Mouse (Mus musculus) MEL (cell line): ENCODE results near the gene Dkc1. TPM values are rescaled to one million over a fixed set of nuclear protein-coding genes. Genes with fewer than 3 reads are reported as not detected.
A peak's percentile ranks its signal among the peaks of the same experiment; 100 is the strongest.

Experiments
- DNase-seq: peaks from one replicate; pipeline ENCODE4 v3.0.0; 2011; ENCODE audit warnings: low read depth, low spot score
- H3K27ac ChIP-seq: 2 replicates; pipeline ENCODE4 v1.5.1; 2012; ENCODE audit warnings: low read depth, mild to moderate bottlenecking, control low read depth, low read length, moderate library complexity; ENCODE audit not compliant: control insufficient read depth
- H3K27me3 ChIP-seq, 2 experiments: fragments of 150-350 bp in 1 of 2; sonication (generic) in 1 of 2; 2 replicates each; pipeline ENCODE4 v1.6.1; 2012; ENCODE audit warnings: low read length in 2 of 2, mild to moderate bottlenecking in 2 of 2, improper control_type of control experiment in 1 of 2, moderate library complexity in 1 of 2; ENCODE audit not compliant: insufficient read depth in 2 of 2, control insufficient read depth in 1 of 2
- H3K36me3 ChIP-seq, 2 experiments: 2 replicates each; pipeline ENCODE4 v1.6.1; 2012 to 2014; ENCODE audit warnings: low read length in 2 of 2, improper control_type of control experiment in 1 of 2, inconsistent platforms in 1 of 2, mild to moderate bottlenecking in 1 of 2; ENCODE audit not compliant: insufficient read depth in 2 of 2, control insufficient read depth in 1 of 2
- H3K4me1 ChIP-seq, 2 experiments: fragments of 150-350 bp in 1 of 2; sonication (generic) in 1 of 2; 2 replicates each; pipeline ENCODE4 v1.6.1; 2012; ENCODE audit warnings: low read length in 2 of 2, improper control_type of control experiment in 1 of 2, mild to moderate bottlenecking in 1 of 2; ENCODE audit not compliant: insufficient read depth in 2 of 2, control insufficient read depth in 1 of 2
- H3K4me3 ChIP-seq, 2 experiments: fragments of 150-350 bp in 1 of 2; sonication (generic) in 1 of 2; 2 replicates each; pipeline ENCODE4 v1.5.1; 2012; ENCODE audit warnings: low read depth in 2 of 2, low read length in 2 of 2, mild to moderate bottlenecking in 2 of 2, moderate library complexity in 2 of 2, control low read depth in 1 of 2, improper control_type of control experiment in 1 of 2; ENCODE audit not compliant: control insufficient read depth in 1 of 2, insufficient read depth in 1 of 2
- H3K79me2 ChIP-seq: 2 replicates; pipeline ENCODE4 v1.6.1; 2012; ENCODE audit warnings: mild to moderate bottlenecking, low read length, moderate library complexity; ENCODE audit not compliant: control insufficient read depth, poor library complexity, insufficient read depth
- H3K9ac ChIP-seq: 2 replicates; pipeline ENCODE4 v1.6.1; 2012; ENCODE audit warnings: low read depth, mild to moderate bottlenecking, control low read depth, low read length, moderate library complexity; ENCODE audit not compliant: control insufficient read depth, poor library complexity, severe bottlenecking
- H3K9me3 ChIP-seq: fragments of 150-350 bp; sonication (generic); replicated peaks from 2 replicates; pipeline ENCODE4 v1.6.1; 2012; ENCODE audit warnings: mild to moderate bottlenecking, low read length, improper control_type of control experiment, moderate library complexity; ENCODE audit not compliant: insufficient read depth
- BHLHE40 ChIP-seq: IDR thresholded peaks from 2 replicates; pipeline ENCODE4 v1.6.1; 2012; ENCODE audit warnings: low read depth, mild to moderate bottlenecking, inconsistent platforms, low read length, improper control_type of control experiment, borderline replicate concordance
- CHD1 ChIP-seq: IDR thresholded peaks from 2 replicates; pipeline ENCODE4 v1.6.1; 2012; ENCODE audit warnings: low read depth, mild to moderate bottlenecking, inconsistent platforms, low read length, improper control_type of control experiment
- CTCF ChIP-seq, 3 experiments: IDR thresholded peaks in 2 of 3; conservative IDR thresholded peaks in 1 of 3; 2 replicates each; pipeline ENCODE4 v1.5.1; 2011 to 2012; ENCODE audit warnings: low read length in 3 of 3, low read depth in 2 of 3, mild to moderate bottlenecking in 2 of 3, improper control_type of control experiment in 1 of 3, inconsistent platforms in 1 of 3, mixed read lengths in 1 of 3, moderate library complexity in 1 of 3; ENCODE audit not compliant: control insufficient read depth in 1 of 3, insufficient read depth in 1 of 3, poor library complexity in 1 of 3, severe bottlenecking in 1 of 3
- E2F4 ChIP-seq: IDR thresholded peaks from 2 replicates; pipeline ENCODE4 v1.6.1; 2011; ENCODE audit warnings: low read depth, low read length, improper control_type of control experiment, borderline replicate concordance
- EP300 ChIP-seq, 2 experiments: IDR thresholded peaks; 2 replicates each; pipeline ENCODE4 v1.6.1; 2011; ENCODE audit warnings: improper control_type of control experiment in 2 of 2, low read length in 2 of 2, low read depth in 1 of 2, mild to moderate bottlenecking in 1 of 2
- ETS1 ChIP-seq: IDR thresholded peaks from 2 replicates; pipeline ENCODE4 v1.6.1; 2012; ENCODE audit warnings: low read depth, mild to moderate bottlenecking, inconsistent platforms, low read length, improper control_type of control experiment, moderate library complexity
- GABPA ChIP-seq: IDR thresholded peaks from 2 replicates; pipeline ENCODE4 v1.6.1; 2012; ENCODE audit warnings: low read depth, mild to moderate bottlenecking, inconsistent platforms, low read length, improper control_type of control experiment, moderate library complexity
- GATA1 ChIP-seq: IDR thresholded peaks from 2 replicates; pipeline ENCODE4 v1.6.1; 2011; ENCODE audit warnings: low read depth, low read length, improper control_type of control experiment
- HCFC1 ChIP-seq: IDR thresholded peaks from 2 replicates; pipeline ENCODE4 v1.6.1; 2012; ENCODE audit warnings: low read depth, mild to moderate bottlenecking, inconsistent platforms, low read length, improper control_type of control experiment, moderate library complexity
- JUND ChIP-seq: IDR thresholded peaks from 2 replicates; pipeline ENCODE4 v1.6.1; 2011; ENCODE audit warnings: low read depth, mild to moderate bottlenecking, improper control_type of control experiment, low read length
- KAT2A ChIP-seq: conservative IDR thresholded peaks from 2 replicates; pipeline ENCODE4 v1.6.1; 2012; ENCODE audit warnings: low read depth, low read length, improper control_type of control experiment, inconsistent platforms
- MAFK ChIP-seq: IDR thresholded peaks from 2 replicates; pipeline ENCODE4 v1.6.1; 2011; ENCODE audit warnings: low read depth, mild to moderate bottlenecking, low read length, improper control_type of control experiment, borderline replicate concordance
- MAX ChIP-seq: IDR thresholded peaks from 2 replicates; pipeline ENCODE4 v1.6.1; 2011; ENCODE audit warnings: low read length, improper control_type of control experiment
- MAZ ChIP-seq: IDR thresholded peaks from 2 replicates; pipeline ENCODE4 v1.6.1; 2012; ENCODE audit warnings: low read depth, mild to moderate bottlenecking, inconsistent platforms, low read length, improper control_type of control experiment
- MEF2A ChIP-seq: IDR thresholded peaks from 2 replicates; pipeline ENCODE4 v1.6.1; 2014; ENCODE audit warnings: low read depth, mild to moderate bottlenecking, inconsistent platforms, low read length, improper control_type of control experiment; ENCODE audit not compliant: poor library complexity, insufficient replicate concordance, severe bottlenecking; ENCODE audit errors: extremely low read depth
- MYB ChIP-seq: IDR thresholded peaks from 2 replicates; pipeline ENCODE4 v1.6.1; 2011; ENCODE audit warnings: mild to moderate bottlenecking, low read depth, low read length, improper control_type of control experiment
- NELFE ChIP-seq: IDR thresholded peaks from 2 replicates; pipeline ENCODE4 v1.6.1; 2011; ENCODE audit warnings: low read depth, low read length, improper control_type of control experiment
- POLR2A ChIP-seq, 2 experiments: IDR thresholded peaks; 2 replicates each; pipeline ENCODE4 v1.6.1; 2011 to 2012; ENCODE audit warnings: low read length in 2 of 2, mild to moderate bottlenecking in 2 of 2, control low read depth in 1 of 2, improper control_type of control experiment in 1 of 2, low read depth in 1 of 2, moderate library complexity in 1 of 2; ENCODE audit not compliant: control insufficient read depth in 1 of 2, insufficient read depth in 1 of 2, poor library complexity in 1 of 2
- POLR2AphosphoS2 ChIP-seq: IDR thresholded peaks from 2 replicates; pipeline ENCODE4 v1.6.1; 2011; ENCODE audit warnings: low read length, improper control_type of control experiment
- RCOR1 ChIP-seq: IDR thresholded peaks from 2 replicates; pipeline ENCODE4 v1.6.1; 2012; ENCODE audit warnings: low read depth, mild to moderate bottlenecking, inconsistent platforms, low read length, improper control_type of control experiment
- SIN3A ChIP-seq: IDR thresholded peaks from 2 replicates; pipeline ENCODE4 v1.6.1; 2012; ENCODE audit warnings: low read length, improper control_type of control experiment, inconsistent platforms
- TAL1 ChIP-seq: IDR thresholded peaks from 2 replicates; pipeline ENCODE4 v1.6.1; 2012; ENCODE audit warnings: mild to moderate bottlenecking, inconsistent platforms, low read length, moderate library complexity, mixed read lengths
- UBTF ChIP-seq: IDR thresholded peaks from 2 replicates; pipeline ENCODE4 v1.6.1; 2012; ENCODE audit warnings: low read depth, mild to moderate bottlenecking, inconsistent platforms, low read length, improper control_type of control experiment, moderate library complexity, borderline replicate concordance; ENCODE audit not compliant: insufficient read depth
- USF1 ChIP-seq: IDR thresholded peaks from 2 replicates; pipeline ENCODE4 v1.6.1; 2014; ENCODE audit warnings: low read depth, mild to moderate bottlenecking, inconsistent platforms, low read length, improper control_type of control experiment, moderate library complexity
- ZC3H11A ChIP-seq: IDR thresholded peaks from 2 replicates; pipeline ENCODE4 v1.6.1; 2012; ENCODE audit warnings: low read depth, mild to moderate bottlenecking, inconsistent platforms, low read length, improper control_type of control experiment
- polyA plus RNA-seq, 2 experiments: library from polyadenylated mRNA; stranded (reverse) in 1 of 2; unstranded in 1 of 2; fragments of >175 nt in 1 of 2; fragments of >200 nt in 1 of 2; gene quantifications; 2 replicates each; pipeline versions ENCODE4 v1.2.1 to v1.2.4; 2012; ENCODE audit warnings: low replicate concordance in 2 of 2, low read depth in 1 of 2; ENCODE audit not compliant: insufficient read length in 2 of 2, insufficient read depth in 1 of 2, missing spikeins in 1 of 2
- total RNA-seq: library from RNA; depleted of rRNA; stranded (reverse); fragments of 300-350 nt; gene quantifications from 2 replicates; pipeline ENCODE4 v1.2.3, GENCODE M21; 2012

Dkc1 gene
- total and polyA plus RNA-seq, 3 experiments, result 223 to 394 (median 252) TPM

GRCm38 (mm10) chrX:75098799-75099198 lies 3.1 kb downstream of the Dkc1 start:
- TF ChIP-seq E2F4 (no peak), SIN3A (no peak)
- TF ChIP-seq, all 39 proteins: peak for 0
- H3K27me3 ChIP-seq, result no peaks in the 10 kb centered on the region
- H3K9me3 ChIP-seq, result no peaks in the 10 kb centered on the region
- DNase-seq, result no peak
- no peak overlapping the region for H3K27ac ChIP-seq
- peaks cover 40% of the 10 kb centered on the region for H3K79me2 ChIP-seq
- peaks cover 0 to 4% of the 10 kb centered on the region in 2 experiments; a peak in 3 of 4 replicates for H3K4me1 ChIP-seq
- no peak overlapping the region; a peak in 2 of 4 replicates for H3K4me3 ChIP-seq
- peaks cover 18 to 29% of the 10 kb centered on the region in 2 experiments for H3K36me3 ChIP-seq
- no peak overlapping the region for H3K9ac ChIP-seq

GRCm38 (mm10) chrX:75102293-75102692 lies 6.6 kb downstream of the Dkc1 start:
- Histone ChIP-seq H3K27me3 (no peaks in the 10 kb centered on the region), H3K79me2 (peaks cover 29% of the 10 kb centered on the region), H3K4me3 (no peak overlapping the region), H3K4me1 (peaks cover 0 to 4% of the 10 kb centered on the region in 2 experiments; a peak in 3 of 4 replicates), H3K9me3 (no peaks in the 10 kb centered on the region), H3K9ac (no peak overlapping the region), H3K36me3 (peaks cover 23 to 33% of the 10 kb centered on the region in 2 experiments), H3K27ac (no peak overlapping the region)
- TF ChIP-seq POLR2AphosphoS2, result no peak
- TF ChIP-seq KAT2A, result no peak
- no peak for TF ChIP-seq RCOR1
- no peak for TF ChIP-seq NELFE
- no peak for TF ChIP-seq MAFK
- TF ChIP-seq HCFC1, result no peak
- no peak for TF ChIP-seq MAX
- TF ChIP-seq SIN3A, result no peak
- no peak for TF ChIP-seq USF1
- DNase-seq, result no peak

- H3K4me1 ChIP-seq, result peaks cover 7 to 21% of the 10 kb centered on the region in 2 experiments
- TF ChIP-seq ETS1 (peak; percentile 70; the same call in 1 of the 2 replicates), RCOR1 (no peak), ZC3H11A (no peak), EP300 (IDR thresholded peaks at IDR 0.05; ENCODE audit: low read depth in 1 of 2, low read length in 2 of 2) (peak; percentile 70 to 76; a peak in 3 of 4 replicates), HCFC1 (no peak), GABPA (no peak), TAL1 (peak; percentile 27; the same call in 1 of the 2 replicates), POLR2A (IDR thresholded peaks at IDR 0.05; ENCODE audit: control insufficient read depth in 1 of 2, insufficient read depth in 1 of 2, low read depth in 1 of 2, low read length in 2 of 2, poor library complexity in 1 of 2) (no peak), CTCF (IDR thresholded peaks at IDR 0.05 in 2 of 3, conservative IDR thresholded peaks at IDR 0.05 in 1 of 3; ENCODE audit: control insufficient read depth in 1 of 3, insufficient read depth in 1 of 3, low read depth in 2 of 3, low read length in 3 of 3, poor library complexity in 1 of 3, severe bottlenecking in 1 of 3) (no peak), MAZ (no peak), E2F4 (no peak), MYB (no peak), JUND (no peak), UBTF (no peak), CHD1 (no peak), MAFK (peak; percentile 53; the same call in 1 of the 2 replicates), KAT2A (no peak), POLR2AphosphoS2 (no peak), GATA1 (peak; percentile 72), BHLHE40 (no peak), MEF2A (no peak)
Measured at GRCm38 (mm10) chrX:75115550-75115949, 19.9 kb downstream of the Dkc1 start.

More at GRCm38 (mm10) chrX:75115550-75115949, 19.9 kb downstream of the Dkc1 start:
- H3K9ac ChIP-seq, result no peak overlapping the region
- peak overlapping the region; percentile 70 for H3K27ac ChIP-seq
- no peaks in the 10 kb centered on the region for H3K79me2 ChIP-seq
- no peaks in the 10 kb centered on the region for H3K27me3 ChIP-seq
- H3K9me3 ChIP-seq, result no peaks in the 10 kb centered on the region
- peaks cover 2 to 30% of the 10 kb centered on the region in 2 experiments for H3K36me3 ChIP-seq
- H3K4me3 ChIP-seq, result no peak overlapping the region
- DNase-seq, result peak; percentile 45
